Mouse (Mus musculus) ES-Bruce4 (cell line): ENCODE results near the gene Dppa1. TPM values are rescaled to one million over a fixed set of nuclear protein-coding genes. Genes with fewer than 3 reads are reported as not detected.

ENCODE experiments used
- H3K27ac ChIP-seq: 2 replicates; pipeline ENCODE4 v1.5.1; 2012; ENCODE audit warnings: low read length, inconsistent platforms; ENCODE audit not compliant: insufficient read depth
- H3K27me3 ChIP-seq: 2 replicates; pipeline ENCODE4 v1.6.1; 2012; ENCODE audit warnings: mild to moderate bottlenecking, low read length, inconsistent platforms; ENCODE audit not compliant: control insufficient read depth, poor library complexity, insufficient read depth, severe bottlenecking
- H3K36me3 ChIP-seq: 2 replicates; pipeline ENCODE4 v1.6.1; 2012; ENCODE audit warnings: inconsistent platforms, mild to moderate bottlenecking, low read length, moderate library complexity; ENCODE audit not compliant: control insufficient read depth, poor library complexity, insufficient read depth, severe bottlenecking
- H3K4me1 ChIP-seq: one replicate; pipeline ENCODE4 v1.8.1; 2011; ENCODE audit warnings: low read length; ENCODE audit not compliant: control insufficient read depth, insufficient read depth
- H3K4me3 ChIP-seq: 2 replicates; pipeline ENCODE4 v1.5.1; 2011; ENCODE audit warnings: low read depth, mild to moderate bottlenecking, low read length
- H3K9ac ChIP-seq: 2 replicates; pipeline ENCODE4 v1.6.1; 2012; ENCODE audit warnings: low read depth, mild to moderate bottlenecking, inconsistent platforms; ENCODE audit not compliant: poor library complexity, severe bottlenecking
- H3K9me3 ChIP-seq: replicated peaks from 2 replicates; pipeline ENCODE4 v1.6.1; 2012; ENCODE audit warnings: mild to moderate bottlenecking, low read length, inconsistent platforms; ENCODE audit not compliant: control insufficient read depth, poor library complexity, insufficient read depth, severe bottlenecking
- CTCF ChIP-seq: IDR thresholded peaks from one replicate; pipeline ENCODE4 v1.8.1; 2011; ENCODE audit warnings: low read depth, low read length
- EP300 ChIP-seq: IDR thresholded peaks from 2 replicates; pipeline ENCODE4 v1.6.1; 2011; ENCODE audit warnings: low read depth, low read length; ENCODE audit not compliant: insufficient read depth
- POLR2A ChIP-seq: IDR thresholded peaks from one replicate; pipeline ENCODE4 v1.8.1; 2011; ENCODE audit warnings: low read length; ENCODE audit not compliant: insufficient read depth
- polyA plus RNA-seq: library from polyadenylated mRNA; stranded (reverse); fragments of >200 nt; gene quantifications from 2 replicates; pipeline ENCODE4 v1.2.4, GENCODE M21; 2011; ENCODE audit warnings: low read depth; ENCODE audit not compliant: missing spikeins, insufficient read depth, insufficient read length

Gene Dppa1
- polyA plus RNA-seq, 1 experiment: not detected

- peaks cover 2% of the 10 kb centered on the region for H3K4me1 ChIP-seq
- H3K9me3 ChIP-seq: no peaks in the 10 kb centered on the region
- TF ChIP-seq EP300: no peak
- TF ChIP-seq CTCF: no peak
- TF ChIP-seq POLR2A: no peak
- no peak overlapping the region for H3K27ac ChIP-seq
- H3K27me3 ChIP-seq: no peaks in the 10 kb centered on the region
- no peaks in the 10 kb centered on the region for H3K36me3 ChIP-seq
- no peak overlapping the region for H3K4me3 ChIP-seq
- no peak overlapping the region for H3K9ac ChIP-seq
Observed at GRCm38 (mm10) chr11:46565967-46566366, 63.1 kb downstream of the Dppa1 start.

DNA sequence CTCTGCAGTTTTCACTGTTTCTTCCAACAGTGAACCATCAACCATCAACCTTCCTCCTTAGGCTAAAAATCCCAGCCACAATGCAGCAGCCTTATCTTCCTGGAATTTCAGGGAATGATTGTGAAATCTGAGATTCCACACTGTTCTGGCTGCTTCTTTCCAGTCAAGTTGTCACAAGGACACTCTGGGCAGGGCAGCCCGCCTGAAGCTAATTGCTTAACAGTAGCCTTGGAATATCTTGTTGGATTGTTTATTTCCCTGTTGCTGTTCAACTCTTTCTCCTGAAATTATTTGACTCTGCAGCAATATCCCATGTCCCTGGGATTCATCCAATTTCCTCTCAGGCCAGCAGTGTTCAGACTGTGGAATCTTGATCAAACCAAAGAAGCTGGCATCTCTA lies 64.4 kb downstream of the Dppa1 start:
- Histone ChIP-seq H3K9me3 (no peaks in the 10 kb centered on the region), H3K36me3 (no peaks in the 10 kb centered on the region), H3K9ac (no peak overlapping the region), H3K27ac (no peak overlapping the region), H3K4me3 (no peak overlapping the region), H3K27me3 (no peaks in the 10 kb centered on the region), H3K4me1 (peaks cover 2% of the 10 kb centered on the region)
- TF ChIP-seq POLR2A (no peak), EP300 (no peak), CTCF (no peak)

DNA sequence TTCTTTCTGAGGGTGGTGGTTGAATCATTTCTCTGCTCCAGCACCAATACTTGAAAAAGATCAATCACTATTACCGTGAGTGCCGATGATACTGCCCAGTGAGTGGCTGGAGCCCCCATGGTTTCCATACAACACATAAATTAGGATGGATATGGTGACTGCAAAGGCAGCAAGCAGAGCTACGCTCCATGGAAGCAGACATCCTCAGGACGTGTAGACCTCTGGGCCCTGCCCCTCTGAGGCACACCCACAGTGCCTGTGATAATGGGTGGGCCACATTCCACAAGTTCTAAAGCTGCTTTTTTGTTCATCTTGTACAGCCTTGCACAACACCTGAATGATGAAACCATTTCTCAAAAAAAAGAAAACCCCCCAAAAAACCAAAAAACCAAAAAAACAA lies 68.0 kb downstream of the Dppa1 start:
- H3K4me1 ChIP-seq: peaks cover 2% of the 10 kb centered on the region
- H3K9ac ChIP-seq: no peak overlapping the region
- TF ChIP-seq CTCF (no peak), EP300 (no peak), POLR2A (no peak)
- H3K36me3 ChIP-seq: no peaks in the 10 kb centered on the region
- no peaks in the 10 kb centered on the region for H3K27me3 ChIP-seq
- H3K9me3 ChIP-seq: no peaks in the 10 kb centered on the region
- H3K27ac ChIP-seq: no peak overlapping the region
- H3K4me3 ChIP-seq: no peak overlapping the region

Other genes starting within 250 kb of the Dppa1 start
- not detected in 2 replicates for gene Itk, start 239.7 kb downstream of the Dppa1 start, polyA plus RNA-seq
- gene Fam71b, start 232.7 kb downstream of the Dppa1 start, polyA plus RNA-seq: not detected in 2 replicates
- gene Med7, start 192.3 kb downstream of the Dppa1 start, polyA plus RNA-seq: 48.6 and 57.4 TPM in 2 replicates
- gene Havcr2, start 174.3 kb downstream of the Dppa1 start, polyA plus RNA-seq: 0.26 TPM in 1 of 2 replicates, not detected in the other
- gene Gm12169, start 105.0 kb downstream of the Dppa1 start, polyA plus RNA-seq: not detected in 2 replicates
- not detected in 2 replicates for gene BC053393, start 57.7 kb downstream of the Dppa1 start, polyA plus RNA-seq
- gene Timd2, start 77.8 kb upstream of the Dppa1 start, polyA plus RNA-seq: not detected in 2 replicates
- gene Havcr1, start 105.8 kb upstream of the Dppa1 start, polyA plus RNA-seq: not detected in 2 replicates
- not detected in 2 replicates for gene Timd4, start 181.5 kb upstream of the Dppa1 start, polyA plus RNA-seq